Mouse (Mus musculus): Measurements from ENCODE around the gene Sugct.

Gene Sugct

DNA sequence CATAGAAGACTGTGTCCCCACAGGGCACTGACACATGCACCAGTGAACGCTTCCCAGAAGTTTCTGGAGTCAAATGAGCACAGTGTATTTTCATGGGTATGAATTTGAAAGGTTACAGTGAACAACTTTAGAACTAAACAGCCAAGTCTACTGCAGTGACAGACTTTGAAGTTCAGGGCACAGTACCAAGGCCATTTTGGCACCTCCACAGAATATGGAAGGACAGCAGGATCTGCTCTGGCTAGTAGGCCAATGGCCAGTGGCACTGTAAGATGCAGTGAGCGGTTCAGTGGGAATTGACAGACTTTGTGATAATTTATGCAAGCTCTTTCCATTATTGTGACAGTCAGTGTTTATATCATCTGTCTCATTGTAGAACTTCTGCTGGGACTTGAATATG lies 724.1 kb downstream of the Sugct start:
- 82% methylated on average over 2 of the region's 2 CpGs for WGBS

DNA sequence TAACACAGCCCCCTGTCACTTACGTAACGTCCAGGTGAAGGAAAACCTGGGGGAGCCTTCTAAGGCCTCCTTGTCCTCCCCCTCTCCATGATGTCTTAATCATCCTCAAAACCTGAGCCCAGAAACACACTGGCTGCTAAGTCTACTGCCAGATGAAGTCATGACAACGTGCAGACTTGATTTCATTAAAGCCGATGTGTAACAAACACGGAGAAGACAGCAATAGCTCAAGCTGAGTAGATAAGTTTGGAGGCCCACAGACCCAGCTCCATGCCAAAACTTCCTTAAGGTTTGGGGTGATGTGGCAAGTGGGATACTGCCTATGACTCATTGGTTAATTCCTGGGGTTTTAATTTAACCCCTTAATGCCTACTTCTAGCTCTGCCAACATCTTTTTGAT lies 726.4 kb downstream of the Sugct start:
- WGBS: 62% methylated on average over 5 of the region's 5 CpGs

DNA sequence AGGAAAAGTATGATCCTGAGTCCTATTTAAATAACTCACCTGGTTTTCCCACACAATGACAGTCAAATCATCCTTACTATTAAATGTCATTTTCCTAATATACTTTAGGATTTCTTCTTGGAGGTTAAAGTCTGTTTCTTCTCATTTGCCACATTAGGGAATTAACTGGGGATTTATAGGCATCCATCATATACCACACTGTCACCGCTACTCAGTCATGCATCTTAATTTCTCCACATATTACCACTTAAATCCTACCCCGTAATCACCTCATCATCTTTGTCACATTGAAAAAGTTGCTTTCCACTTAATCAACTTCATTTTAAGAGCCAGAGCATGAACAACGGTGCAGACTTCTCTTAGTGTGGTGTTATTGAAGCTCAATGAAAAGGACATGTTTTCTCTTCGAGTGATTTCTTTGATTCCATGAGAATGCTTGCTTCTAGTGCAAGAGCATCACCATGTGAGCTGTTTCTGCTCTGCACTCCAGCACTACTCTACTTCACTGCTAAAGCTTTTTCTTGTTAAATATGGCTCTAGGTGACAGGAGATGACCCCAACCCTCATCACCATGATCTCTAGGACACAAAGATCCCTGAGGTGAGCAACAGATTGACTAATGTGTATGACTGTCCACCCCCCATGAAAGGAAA lies 730.4 kb downstream of the Sugct start:
- WGBS: 57% methylated on average over 4 of the region's 4 CpGs

DNA sequence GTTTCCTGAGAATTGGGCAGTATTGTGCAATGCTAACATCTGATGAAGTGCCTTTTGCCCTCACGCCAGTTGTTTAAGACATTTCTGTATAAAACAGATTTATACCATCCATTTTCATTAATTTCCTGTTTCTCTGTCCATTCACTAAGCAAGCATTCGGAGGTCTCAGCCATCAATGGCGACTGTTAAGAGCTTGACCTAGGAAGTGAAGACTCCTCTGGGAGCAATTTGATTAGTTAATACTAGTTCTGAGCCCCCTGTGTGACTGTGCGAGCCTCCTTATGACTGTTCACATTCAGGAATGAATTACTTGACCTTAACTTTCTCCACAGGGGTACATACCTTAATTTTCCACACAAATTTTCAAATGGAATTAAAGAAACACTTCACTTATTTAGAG lies 743.3 kb downstream of the Sugct start:
- 90% methylated on average over 4 of the region's 4 CpGs for WGBS

DNA sequence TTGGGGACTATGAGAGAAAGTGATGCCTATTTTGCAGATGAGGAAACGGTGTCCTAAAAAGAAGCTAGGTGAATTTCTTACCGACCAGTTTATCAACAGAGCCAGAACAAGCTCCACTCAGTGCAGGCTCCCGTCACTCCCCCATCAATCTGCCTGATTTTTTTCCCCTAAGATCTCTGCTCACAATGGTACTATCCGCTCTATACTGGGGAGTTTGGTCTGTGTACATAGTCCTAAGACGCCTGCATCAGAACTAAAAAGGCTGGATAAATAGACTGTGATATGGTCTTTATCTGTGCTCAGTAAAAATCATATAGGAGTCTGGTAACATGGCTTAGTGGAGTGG lies 755.9 kb downstream of the Sugct start:
- WGBS: 91% methylated on average over 5 of the region's 5 CpGs

DNA sequence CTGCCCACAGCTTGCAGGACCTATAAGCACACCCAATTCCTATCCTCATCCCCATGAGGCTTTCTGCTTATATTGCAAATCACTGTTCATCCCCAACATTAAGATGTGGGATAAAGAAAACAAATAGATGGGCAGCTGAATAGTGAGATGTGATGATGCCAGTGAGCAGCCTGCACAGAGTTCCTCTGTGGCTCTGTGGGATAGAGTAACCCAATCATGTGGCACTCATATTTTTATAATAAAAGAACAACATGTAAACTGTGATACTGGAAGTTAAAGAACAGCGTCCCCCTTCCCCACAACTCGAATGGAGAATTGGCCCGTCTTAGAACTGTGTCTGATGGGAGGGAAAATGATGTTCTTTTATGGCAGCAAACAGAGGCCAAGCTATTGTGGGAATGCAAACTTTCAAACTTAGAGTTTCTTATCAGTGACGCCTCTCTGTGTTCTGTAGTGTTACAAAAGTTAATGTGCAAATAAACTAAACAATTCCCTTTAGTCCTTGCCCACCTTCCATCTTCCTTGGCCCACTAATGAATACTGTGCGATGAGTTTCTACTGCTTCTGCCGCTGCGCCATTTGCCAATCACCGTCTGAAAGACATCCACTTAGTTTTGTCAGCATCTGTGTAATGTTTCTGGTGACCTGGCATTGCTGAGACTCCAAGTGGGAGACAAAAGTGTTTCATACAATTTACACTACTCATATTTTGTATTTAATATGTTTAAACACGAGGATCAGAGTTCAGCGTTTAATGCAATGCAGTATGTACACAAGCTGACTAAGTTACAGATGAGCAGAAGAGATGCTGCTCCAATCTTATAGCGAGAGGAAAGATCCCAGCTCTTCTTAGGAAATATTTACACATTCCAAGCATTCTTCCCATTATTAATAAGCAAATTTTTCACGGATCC lies 756.5 kb downstream of the Sugct start:
- WGBS: 90% methylated on average over 12 of the region's 12 CpGs

DNA sequence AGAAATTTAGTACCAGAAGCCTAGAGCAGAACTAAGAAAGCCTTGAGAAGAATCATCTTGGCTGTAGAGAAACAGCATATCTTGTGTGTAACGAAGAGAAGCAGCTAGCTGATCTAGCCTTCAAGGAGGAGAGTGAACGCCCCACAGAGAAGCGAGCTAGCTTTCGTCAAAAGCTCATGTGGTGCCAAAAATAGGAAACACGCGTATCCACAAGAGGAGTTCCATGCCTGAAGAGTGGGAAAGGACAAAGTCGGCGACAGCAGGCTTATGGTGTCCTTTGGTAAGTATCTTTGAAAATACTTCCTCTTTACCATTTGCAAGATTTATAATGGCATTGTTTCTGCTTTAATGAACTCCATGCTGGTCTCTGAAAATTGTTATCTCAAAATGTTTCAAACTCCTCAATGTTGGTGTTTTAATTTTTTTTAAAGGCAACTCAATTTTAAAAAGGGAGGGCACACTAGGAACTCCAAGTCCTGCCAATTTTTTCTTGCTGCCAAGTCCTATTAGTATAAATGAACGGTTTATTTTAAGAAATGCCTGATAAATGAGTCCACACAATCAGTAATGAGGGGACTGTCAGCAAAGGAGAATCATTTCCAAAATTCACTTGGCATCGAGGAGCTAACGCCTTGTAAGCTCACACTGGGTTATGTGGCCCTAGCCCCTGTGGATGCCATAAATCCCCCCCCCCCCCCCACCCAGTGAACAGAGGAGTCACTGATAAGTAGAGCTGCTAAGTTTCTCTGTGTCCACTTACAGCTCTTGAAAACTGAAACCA lies 757.7 kb downstream of the Sugct start:
- 45% methylated on average over 11 of the region's 11 CpGs for WGBS

DNA sequence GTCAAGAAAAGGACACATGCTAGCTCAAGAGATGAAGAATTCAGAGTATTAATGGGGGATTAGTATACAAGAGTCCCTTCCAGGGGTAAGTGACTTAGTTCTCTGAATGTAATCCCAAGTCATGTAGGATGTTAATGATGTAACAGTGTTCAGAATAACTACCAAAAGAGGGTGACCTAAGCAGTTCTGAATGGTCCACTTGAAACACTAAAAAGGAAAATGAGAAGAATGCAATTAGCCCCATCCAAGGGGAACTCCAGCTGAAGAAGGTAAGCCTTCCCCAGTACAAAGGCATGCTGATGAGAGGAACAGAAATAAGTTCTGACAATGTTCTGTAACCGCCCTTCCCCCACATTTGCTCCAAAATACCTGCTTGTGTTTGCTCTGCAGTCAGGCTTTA lies 760.3 kb downstream of the Sugct start:
- 79% methylated on average over 1 of the region's 1 CpGs for WGBS

DNA sequence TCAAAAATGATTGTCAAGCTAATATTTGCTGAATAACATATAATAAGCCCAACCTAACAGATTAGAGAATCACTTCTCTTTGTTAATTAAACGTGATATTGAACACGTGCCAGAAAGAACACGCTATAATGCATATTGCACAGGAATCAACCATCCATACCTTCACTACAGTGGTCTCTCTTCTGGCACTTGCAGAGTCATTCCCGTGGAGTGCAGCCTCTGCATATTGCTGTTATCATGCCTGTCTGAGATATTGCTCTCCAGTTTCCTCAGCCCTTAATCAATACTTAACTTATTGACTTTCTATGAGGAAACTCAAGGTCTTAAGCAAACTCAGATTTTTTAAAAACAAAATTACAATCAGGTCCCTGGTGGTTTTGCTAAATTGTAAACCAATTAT lies 761.8 kb downstream of the Sugct start:
- 82% methylated on average over 4 of the region's 4 CpGs for WGBS

DNA sequence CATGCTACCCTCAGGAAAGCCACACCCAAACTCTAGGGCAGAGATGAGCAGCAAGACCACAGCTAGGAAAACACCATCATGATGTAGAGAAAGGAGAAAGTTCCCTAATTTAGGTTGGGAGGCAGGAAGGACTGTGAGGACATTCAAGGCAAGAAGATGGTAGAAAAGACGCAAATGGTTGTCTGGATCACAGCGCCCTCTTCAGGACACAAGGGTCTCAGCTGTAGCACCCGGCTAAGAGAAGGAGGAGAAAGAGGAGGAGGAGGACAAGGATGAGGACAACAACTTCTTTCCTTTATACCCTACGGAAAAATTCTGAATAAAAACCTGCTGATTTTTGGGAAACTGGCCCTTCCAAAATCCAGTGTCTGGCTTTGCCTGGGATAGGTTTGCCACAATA lies 774.0 kb downstream of the Sugct start:
- WGBS: 43% methylated on average over 4 of the region's 4 CpGs

DNA sequence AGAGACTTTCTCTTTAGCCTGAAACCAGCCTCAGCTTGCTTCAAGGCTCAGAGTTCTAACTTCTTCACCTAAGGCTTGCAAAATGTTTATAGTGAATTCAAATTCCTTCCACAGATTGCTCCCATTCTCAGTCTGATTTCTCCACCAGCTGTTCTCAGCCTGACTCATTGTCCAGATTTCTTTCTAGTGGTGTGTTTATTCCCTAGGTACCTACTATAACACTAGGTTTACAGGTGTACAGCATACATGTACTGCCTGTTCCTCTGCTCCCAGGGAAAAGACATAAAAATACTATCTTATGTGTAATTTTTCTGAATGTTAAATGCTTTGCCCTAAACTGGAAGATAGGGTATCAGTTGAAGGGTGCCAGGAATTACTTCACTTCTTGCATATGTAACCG lies 788.4 kb downstream of the Sugct start:
- 88% methylated on average over 1 of the region's 1 CpGs for WGBS

DNA sequence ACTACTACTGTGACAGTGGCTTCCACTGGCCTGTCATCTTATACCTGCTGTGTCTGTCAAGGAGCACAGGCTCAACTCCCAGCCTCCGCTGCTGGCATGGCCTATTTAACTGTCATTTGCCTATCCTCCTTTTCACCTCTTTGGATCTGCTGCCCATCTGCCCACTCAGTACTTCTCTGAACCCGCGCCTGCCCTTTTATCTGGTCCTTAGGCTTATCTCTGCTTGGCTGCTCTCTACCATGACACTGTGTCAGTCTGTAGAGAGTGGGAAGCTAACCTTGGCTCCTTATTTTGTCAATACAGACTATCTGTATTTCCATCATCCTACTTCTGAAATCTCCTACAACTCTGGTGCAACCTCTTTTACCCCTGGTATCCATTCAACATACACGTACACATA lies 793.9 kb downstream of the Sugct start:
- 91% methylated on average over 4 of the region's 4 CpGs for WGBS

DNA sequence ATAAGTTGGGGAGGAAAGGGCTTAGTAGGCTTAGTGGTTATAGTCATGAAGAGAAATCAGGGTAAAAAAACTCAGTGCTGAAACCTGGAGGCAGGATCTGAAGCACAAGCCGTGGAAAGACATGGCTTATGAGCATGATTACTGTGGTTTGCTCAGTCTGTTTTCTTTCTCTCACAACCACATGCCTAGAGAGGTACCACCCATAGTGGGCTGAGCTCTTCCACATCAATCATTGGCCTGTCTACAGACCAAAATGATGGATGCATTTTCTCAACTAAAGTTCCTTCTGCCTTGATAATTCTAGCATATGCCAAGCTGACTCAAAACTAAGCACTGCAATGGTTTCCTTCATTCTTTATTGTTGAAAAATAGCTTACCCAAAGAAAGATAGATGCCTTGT lies 817.3 kb downstream of the Sugct start:
- 83% methylated on average over 1 of the region's 1 CpGs for WGBS

DNA sequence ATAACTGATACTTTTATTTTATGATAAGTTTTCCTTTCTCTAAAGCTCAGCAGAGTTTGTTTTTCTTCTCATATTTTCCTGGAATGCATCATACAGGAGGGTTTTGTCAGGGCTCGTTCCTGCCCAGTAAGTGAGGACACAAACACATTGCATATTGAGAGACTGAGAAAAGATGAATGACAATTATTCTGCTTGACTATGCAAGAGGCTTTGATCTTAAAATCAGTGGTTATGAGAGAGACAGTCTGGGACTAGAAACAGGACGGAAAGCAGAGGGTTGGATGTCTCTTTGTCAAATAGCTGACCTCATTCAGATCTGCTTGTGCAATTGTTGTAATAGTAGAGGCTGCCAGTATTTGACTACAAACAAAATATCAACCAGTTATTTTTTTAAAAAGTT lies 835.4 kb downstream of the Sugct start:
- 60% methylated on average over 2 of the region's 2 CpGs for WGBS

DNA sequence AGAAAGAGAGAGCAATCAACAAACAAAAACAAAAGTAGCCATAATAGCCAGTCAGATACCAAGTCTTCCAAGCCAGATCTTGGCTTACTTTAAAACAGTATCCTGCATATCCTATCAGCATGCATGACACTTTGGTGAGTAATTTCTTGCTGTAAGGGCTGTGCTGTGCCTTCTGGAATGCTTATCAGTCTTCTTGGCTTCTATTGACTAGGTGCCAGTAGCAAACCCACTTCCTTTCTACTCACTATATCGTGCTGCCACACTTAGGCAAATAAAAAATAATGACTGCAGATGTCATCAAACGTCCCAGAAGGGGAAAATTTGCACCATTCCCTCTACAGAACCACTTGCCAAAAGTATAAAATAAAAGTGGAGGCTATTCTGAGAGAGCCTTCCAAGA lies 848.1 kb downstream of the Sugct start:
- 39% methylated on average over 2 of the region's 2 CpGs for WGBS

DNA sequence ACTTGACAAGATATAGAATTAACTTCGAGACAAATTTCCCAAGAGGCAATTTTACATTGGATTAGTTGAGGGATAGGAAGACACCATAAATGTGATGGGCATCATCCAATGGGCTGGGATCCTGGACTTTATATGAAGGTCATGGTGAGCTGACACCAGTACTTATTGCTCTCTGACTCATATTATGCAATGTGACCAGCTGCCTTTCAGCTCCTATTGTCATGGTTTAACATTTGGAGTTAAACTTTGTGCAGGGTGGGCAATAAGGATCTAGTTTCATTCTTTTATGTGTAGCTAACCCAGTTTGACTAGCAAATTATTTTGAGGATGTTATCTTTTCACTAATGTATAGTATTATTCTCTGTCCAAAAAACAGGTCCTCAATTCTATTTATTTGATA lies 854.4 kb downstream of the Sugct start:
- WGBS: 86% methylated on average over 1 of the region's 1 CpGs

DNA sequence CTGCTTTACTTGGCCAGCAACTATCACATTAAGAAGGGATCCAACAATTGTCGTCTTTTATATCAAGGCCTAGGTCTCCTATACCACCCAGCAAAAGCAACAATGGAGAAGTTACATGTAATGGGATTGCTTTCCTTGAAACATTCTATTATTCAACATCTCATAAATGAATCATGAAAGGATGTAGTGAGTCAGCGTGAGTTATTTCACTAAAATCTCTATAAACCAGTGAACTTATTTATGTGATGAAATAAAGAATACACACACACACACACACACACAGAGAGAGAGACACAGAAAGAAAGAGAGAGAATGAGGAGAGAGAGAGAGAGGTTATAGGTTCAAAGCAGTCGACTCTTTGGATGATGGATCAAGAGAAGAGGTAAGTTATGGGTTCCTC lies 856.9 kb downstream of the Sugct start:
- WGBS: 83% methylated on average over 3 of the region's 3 CpGs

DNA sequence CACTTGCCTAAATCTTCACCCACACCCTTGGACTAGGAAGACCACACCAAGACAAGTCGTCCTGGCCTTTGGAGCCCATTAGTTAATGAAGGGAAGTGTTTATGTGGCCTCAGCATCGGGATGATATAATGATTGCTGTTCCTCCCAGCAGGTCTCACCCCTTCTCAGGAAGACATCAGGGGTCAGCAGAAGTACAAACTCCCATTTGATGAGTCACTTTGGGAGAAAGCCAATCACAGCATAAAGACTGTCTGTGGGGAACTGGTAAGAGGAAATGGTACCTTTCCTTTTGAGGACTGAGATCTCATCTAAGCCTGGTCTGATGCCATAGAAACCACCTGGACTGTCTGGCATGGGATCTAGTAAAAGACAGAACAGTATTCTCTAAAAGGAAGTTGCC lies 860.2 kb downstream of the Sugct start:
- WGBS: 66% methylated on average over 2 of the region's 2 CpGs

DNA sequence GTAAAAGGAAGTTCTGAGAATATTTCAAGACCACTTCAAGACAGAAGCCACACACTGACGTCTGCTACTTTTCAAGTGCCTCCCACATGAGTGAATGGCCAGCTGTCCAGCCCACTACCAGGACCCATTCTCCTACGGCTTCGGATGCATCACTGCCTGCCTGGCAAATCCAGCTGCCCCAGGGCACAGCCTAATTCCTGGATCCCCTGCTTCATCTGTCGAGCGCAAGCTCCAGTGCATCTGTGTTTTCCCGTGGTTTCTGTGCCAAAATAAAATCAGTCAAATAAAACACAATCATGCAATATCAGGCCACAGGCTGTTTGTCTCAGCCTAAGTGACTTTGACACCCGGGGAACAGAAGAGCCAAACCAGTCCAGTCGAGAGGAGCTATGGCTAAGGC lies 863.5 kb downstream of the Sugct start:
- WGBS: 61% methylated on average over 8 of the region's 8 CpGs

DNA sequence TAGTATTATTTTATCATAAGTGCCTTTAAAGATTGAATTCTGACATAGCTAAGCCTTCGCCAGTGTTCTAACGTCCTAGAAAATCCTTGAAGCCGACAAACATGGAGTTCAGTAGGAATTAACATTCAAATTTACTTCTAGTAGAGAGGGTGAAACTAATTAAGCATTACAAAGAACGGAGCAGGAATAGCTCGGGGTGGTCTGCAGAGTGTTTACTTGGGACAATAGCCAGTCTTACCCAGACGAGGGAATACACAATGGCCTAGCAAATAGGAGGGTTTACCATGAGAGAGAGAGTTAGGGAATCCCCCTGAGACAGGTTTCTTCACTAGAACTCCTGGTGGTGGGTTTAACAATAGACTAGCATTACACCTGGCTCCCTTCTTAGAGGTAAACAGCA lies 865.1 kb downstream of the Sugct start:
- WGBS: 59% methylated on average over 6 of the region's 6 CpGs

DNA sequence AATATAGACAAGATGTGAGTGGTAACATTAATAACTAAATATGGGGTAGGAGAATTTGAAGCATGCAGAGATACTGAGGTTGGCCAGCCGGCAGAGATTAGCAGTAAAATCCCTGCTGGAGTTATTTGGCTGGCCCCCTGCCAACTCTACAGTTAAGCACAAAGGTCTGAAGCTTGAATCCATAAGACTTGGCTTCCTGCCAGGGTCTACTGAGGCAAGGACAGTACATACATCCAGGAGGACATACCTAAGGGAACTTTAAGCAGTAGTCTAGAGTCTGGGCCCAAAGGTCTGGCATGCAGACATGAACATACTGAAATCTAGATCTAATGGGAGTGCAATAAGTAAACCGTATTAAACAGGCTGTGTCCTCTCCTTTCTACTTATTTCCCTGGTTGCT lies 865.8 kb downstream of the Sugct start:
- 67% methylated on average over 2 of the region's 2 CpGs for WGBS

DNA sequence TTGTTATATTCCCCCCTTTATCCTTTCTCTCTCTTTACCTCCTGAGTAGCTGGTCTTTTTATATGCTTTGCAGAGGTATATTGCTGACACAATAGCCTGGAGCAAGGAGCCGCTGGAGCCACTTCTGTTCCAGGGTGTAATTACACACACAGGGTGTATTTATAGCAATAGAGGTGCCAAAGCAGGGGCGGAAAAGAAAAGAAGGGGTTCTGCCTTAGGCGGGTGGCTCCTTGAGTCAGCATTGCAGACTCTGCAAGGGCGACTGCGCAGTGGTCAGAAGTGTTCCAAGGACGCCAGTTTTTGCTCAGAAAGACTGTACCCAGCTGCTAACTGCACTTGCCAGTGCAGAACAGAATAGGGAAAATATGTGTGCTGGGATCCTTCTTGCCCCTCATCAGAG lies 869.7 kb downstream of the Sugct start:
- 52% methylated on average over 6 of the region's 6 CpGs for WGBS

DNA sequence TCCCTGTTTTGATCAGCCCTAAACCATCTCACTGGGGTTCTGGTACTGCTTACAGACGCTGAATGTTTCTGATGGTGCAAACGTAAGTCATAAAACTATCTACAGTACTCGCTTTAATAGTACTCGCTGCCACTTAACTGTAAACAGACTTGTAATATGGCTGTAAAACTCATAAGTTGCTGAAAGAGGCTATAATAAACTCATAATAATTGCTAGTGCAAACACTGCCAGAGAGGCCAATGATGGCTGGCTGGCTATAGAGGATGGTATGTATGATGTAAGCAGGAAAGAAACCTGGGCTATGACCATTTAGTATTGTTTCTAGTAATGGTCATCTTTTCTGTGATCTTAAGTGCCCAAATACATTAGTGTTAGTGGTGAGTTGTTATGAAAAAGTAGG lies 873.6 kb downstream of the Sugct start:
- 90% methylated on average over 4 of the region's 4 CpGs for WGBS

Measured in cerebral cortex, adult 2 months (tissue).